Mouse (Mus musculus): ENCODE measurements around the gene Btg2. TPM values are rescaled to one million over a fixed set of nuclear protein-coding genes. Genes with fewer than 3 reads are reported as not detected.

The Btg2 gene
- polyA plus RNA-seq, 1 experiment: 10.2 TPM

GRCm38 (mm10) chr1:134092852-134093770 lies 14.2 kb upstream of the Btg2 start:
- Histone ChIP-seq H3K27me3 (ENCODE audit: control insufficient read depth, insufficient read depth, insufficient read length) (no peaks in the 10 kb centered on the region), H3K79me2 (ENCODE audit: control insufficient read depth, insufficient read depth) (no peaks in the 10 kb centered on the region)
- no peak for TF ChIP-seq MAX (IDR thresholded peaks at IDR 0.05)
- no peak for TF ChIP-seq CTCF (IDR thresholded peaks at IDR 0.05; ENCODE audit: control insufficient read depth, insufficient read depth, insufficient read length)
- TF ChIP-seq USF1 (IDR thresholded peaks at IDR 0.05; ENCODE audit: low read depth): no peak
- no peak for TF ChIP-seq MYOG (IDR thresholded peaks at IDR 0.05; ENCODE audit: control insufficient read depth, extremely low read depth, insufficient read length)
- no peak for TF ChIP-seq CEBPB (IDR thresholded peaks at IDR 0.05; ENCODE audit: low read depth)
- no peak for TF ChIP-seq MYOD1 (IDR thresholded peaks at IDR 0.05; ENCODE audit: control insufficient read depth, insufficient read length, low read depth)
- no peak for TF ChIP-seq FOSL1 (IDR thresholded peaks at IDR 0.05; ENCODE audit: insufficient read depth, low read length, poor library complexity, severe bottlenecking)

GRCm38 (mm10) chr1:134092368-134092767 lies 13.4 kb upstream of the Btg2 start:
- no peaks in the 10 kb centered on the region for H3K27me3 ChIP-seq (ENCODE audit: control insufficient read depth, insufficient read depth, insufficient read length)
- H3ac ChIP-seq (ENCODE audit: control insufficient read depth, insufficient read length, low read depth): no peak overlapping the region
- H3K36me3 ChIP-seq (ENCODE audit: control insufficient read depth, insufficient read depth): no peaks in the 10 kb centered on the region
- H3K4me3 ChIP-seq (ENCODE audit: insufficient read depth, poor library complexity, severe bottlenecking): no peak overlapping the region
- no peaks in the 10 kb centered on the region for H3K79me2 ChIP-seq (ENCODE audit: control insufficient read depth, insufficient read depth)
- TF ChIP-seq CEBPB (IDR thresholded peaks at IDR 0.05; ENCODE audit: low read depth): no peak
- no peak for TF ChIP-seq USF1 (IDR thresholded peaks at IDR 0.05; ENCODE audit: low read depth)
- no peak for TF ChIP-seq CTCF (IDR thresholded peaks at IDR 0.05; ENCODE audit: control insufficient read depth, insufficient read depth, insufficient read length)
- no peak for TF ChIP-seq MYOD1 (IDR thresholded peaks at IDR 0.05; ENCODE audit: control insufficient read depth, insufficient read length, low read depth)
- TF ChIP-seq FOSL1 (IDR thresholded peaks at IDR 0.05; ENCODE audit: insufficient read depth, low read length, poor library complexity, severe bottlenecking): no peak
- no peak for TF ChIP-seq MYOG (IDR thresholded peaks at IDR 0.05; ENCODE audit: control insufficient read depth, extremely low read depth, insufficient read length)
- TF ChIP-seq MAX (IDR thresholded peaks at IDR 0.05): no peak
- H3K79me3 ChIP-seq (ENCODE audit: low read depth): no peaks in the 10 kb centered on the region

More at GRCm38 (mm10) chr1:134092852-134093770, 14.2 kb upstream of the Btg2 start:
- Histone ChIP-seq H3K79me3 (ENCODE audit: low read depth) (no peaks in the 10 kb centered on the region), H3ac (ENCODE audit: control insufficient read depth, insufficient read length, low read depth) (peak overlapping the region; percentile 50), H3K4me3 (ENCODE audit: insufficient read depth, poor library complexity, severe bottlenecking) (peak overlapping the region; percentile 6), H3K36me3 (ENCODE audit: control insufficient read depth, insufficient read depth) (no peaks in the 10 kb centered on the region)

GRCm38 (mm10) chr1:134091851-134092250 lies 12.9 kb upstream of the Btg2 start:
- no peak overlapping the region for H3ac ChIP-seq (ENCODE audit: control insufficient read depth, insufficient read length, low read depth)
- TF ChIP-seq MAX (IDR thresholded peaks at IDR 0.05) (no peak), CTCF (IDR thresholded peaks at IDR 0.05; ENCODE audit: control insufficient read depth, insufficient read depth, insufficient read length) (no peak)
- no peaks in the 10 kb centered on the region for H3K79me3 ChIP-seq (ENCODE audit: low read depth)
- no peaks in the 10 kb centered on the region for H3K36me3 ChIP-seq (ENCODE audit: control insufficient read depth, insufficient read depth)
- no peaks in the 10 kb centered on the region for H3K79me2 ChIP-seq (ENCODE audit: control insufficient read depth, insufficient read depth)
- no peaks in the 10 kb centered on the region for H3K27me3 ChIP-seq (ENCODE audit: control insufficient read depth, insufficient read depth, insufficient read length)
- no peak overlapping the region for H3K4me3 ChIP-seq (ENCODE audit: insufficient read depth, poor library complexity, severe bottlenecking)

GRCm38 (mm10) chr1:134089074-134089473 lies 10.2 kb upstream of the Btg2 start:
- Histone ChIP-seq H3K79me2 (ENCODE audit: control insufficient read depth, insufficient read depth) (no peaks in the 10 kb centered on the region), H3K79me3 (ENCODE audit: low read depth) (no peaks in the 10 kb centered on the region), H3ac (ENCODE audit: control insufficient read depth, insufficient read length, low read depth) (no peak overlapping the region), H3K36me3 (ENCODE audit: control insufficient read depth, insufficient read depth) (no peaks in the 10 kb centered on the region), H3K27me3 (ENCODE audit: control insufficient read depth, insufficient read depth, insufficient read length) (no peaks in the 10 kb centered on the region), H3K4me3 (ENCODE audit: insufficient read depth, poor library complexity, severe bottlenecking) (no peak overlapping the region)
- no peak for TF ChIP-seq MYOD1 (IDR thresholded peaks at IDR 0.05; ENCODE audit: control insufficient read depth, insufficient read length, low read depth)
- TF ChIP-seq CEBPB (IDR thresholded peaks at IDR 0.05; ENCODE audit: low read depth): no peak
- TF ChIP-seq CTCF (IDR thresholded peaks at IDR 0.05; ENCODE audit: control insufficient read depth, insufficient read depth, insufficient read length): no peak
- TF ChIP-seq USF1 (IDR thresholded peaks at IDR 0.05; ENCODE audit: low read depth): no peak
- TF ChIP-seq FOSL1 (IDR thresholded peaks at IDR 0.05; ENCODE audit: insufficient read depth, low read length, poor library complexity, severe bottlenecking): no peak
- no peak for TF ChIP-seq MAX (IDR thresholded peaks at IDR 0.05)
- TF ChIP-seq MYOG (IDR thresholded peaks at IDR 0.05; ENCODE audit: control insufficient read depth, extremely low read depth, insufficient read length): no peak

GRCm38 (mm10) chr1:134086811-134087398 lies 8.0 kb upstream of the Btg2 start:
- Histone ChIP-seq H3K27me3 (ENCODE audit: control insufficient read depth, insufficient read depth, insufficient read length) (no peaks in the 10 kb centered on the region), H3K36me3 (ENCODE audit: control insufficient read depth, insufficient read depth) (no peaks in the 10 kb centered on the region), H3K79me3 (ENCODE audit: low read depth) (no peaks in the 10 kb centered on the region), H3ac (ENCODE audit: control insufficient read depth, insufficient read length, low read depth) (peak overlapping the region; percentile 0), H3K4me3 (ENCODE audit: insufficient read depth, poor library complexity, severe bottlenecking) (no peak overlapping the region), H3K79me2 (ENCODE audit: control insufficient read depth, insufficient read depth) (no peaks in the 10 kb centered on the region)
- no peak for TF ChIP-seq MYOD1 (IDR thresholded peaks at IDR 0.05; ENCODE audit: control insufficient read depth, insufficient read length, low read depth)

- H3K4me3 ChIP-seq (ENCODE audit: insufficient read depth, poor library complexity, severe bottlenecking): no peak overlapping the region
- H3K36me3 ChIP-seq (ENCODE audit: control insufficient read depth, insufficient read depth): no peaks in the 10 kb centered on the region
- H3K79me2 ChIP-seq (ENCODE audit: control insufficient read depth, insufficient read depth): no peaks in the 10 kb centered on the region
- no peaks in the 10 kb centered on the region for H3K27me3 ChIP-seq (ENCODE audit: control insufficient read depth, insufficient read depth, insufficient read length)
- TF ChIP-seq USF1 (IDR thresholded peaks at IDR 0.05; ENCODE audit: low read depth): no peak
- no peak for TF ChIP-seq MYOD1 (IDR thresholded peaks at IDR 0.05; ENCODE audit: control insufficient read depth, insufficient read length, low read depth)
- no peak for TF ChIP-seq CEBPB (IDR thresholded peaks at IDR 0.05; ENCODE audit: low read depth)
- TF ChIP-seq MYOG (IDR thresholded peaks at IDR 0.05; ENCODE audit: control insufficient read depth, extremely low read depth, insufficient read length): no peak
- no peak for TF ChIP-seq CTCF (IDR thresholded peaks at IDR 0.05; ENCODE audit: control insufficient read depth, insufficient read depth, insufficient read length)
- TF ChIP-seq FOSL1 (IDR thresholded peaks at IDR 0.05; ENCODE audit: insufficient read depth, low read length, poor library complexity, severe bottlenecking): no peak
- TF ChIP-seq MAX (IDR thresholded peaks at IDR 0.05): no peak
- no peaks in the 10 kb centered on the region for H3K79me3 ChIP-seq (ENCODE audit: low read depth)
- H3ac ChIP-seq (ENCODE audit: control insufficient read depth, insufficient read length, low read depth): peak overlapping the region; percentile 16
Observed at GRCm38 (mm10) chr1:134086017-134086416, 7.1 kb upstream of the Btg2 start.
